8 mouse cellular contexts compared by ENCODE assay signal in the genomic region with DNA sequence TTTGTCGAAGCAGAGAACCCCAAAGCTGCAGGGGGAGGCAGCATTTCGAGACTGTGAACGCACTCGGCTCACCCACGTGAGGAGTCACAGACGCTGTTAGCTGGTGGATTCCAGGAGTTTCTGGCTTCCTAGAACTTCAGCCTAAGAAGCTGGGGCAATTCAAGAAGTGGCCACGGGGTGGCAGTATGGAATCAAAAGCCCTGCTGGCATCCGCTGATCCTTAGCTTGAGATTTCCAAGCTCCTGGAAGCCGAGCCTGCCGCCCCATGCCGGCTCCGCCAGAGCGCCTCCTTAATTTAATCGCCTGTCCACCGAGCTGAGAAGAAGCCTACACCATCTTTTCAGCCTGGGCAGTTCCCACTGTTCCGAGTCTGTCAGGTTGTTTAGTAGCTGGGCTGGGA.
DNase-seq lines count a peak whose midpoint lies in the region; ATAC-seq and TF ChIP-seq lines count a peak whose summit lies in the region.

No protein-coding gene starts in this region.

- intact Hi-C loops in left cerebral cortex, adult 2 months (cut with DNase I), result loop anchor here (2.0 to 10.0 kb wide), 3 partner anchors 162 to 440 kb away; partner anchors contain the start of gene Afmid

- no peak overlapping the region for H3K4me3 ChIP-seq in cortical plate, adult 2 months (ENCODE audit: insufficient read depth, low read length)
- 0 out of 2 replicates have a peak overlapping the region, but pooled peaks have one; percentile 13 for H3K4me3 ChIP-seq in left cerebral cortex, adult 2 months

- TF ChIP-seq POLR2A in cortical plate, adult 2 months (IDR thresholded peaks at IDR 0.05; ENCODE audit: extremely low read depth, insufficient read depth, low read length), result no peak

- peak; percentile 64 for ATAC-seq in megakaryocyte-erythroid progenitor cell, adult 5-6 weeks (replicated peaks; ENCODE audit: low FRiP score, low TSS enrichment, poor library complexity, severe bottlenecking)

- no peak overlapping the region for H3K27ac ChIP-seq in cortical plate, adult 2 months (ENCODE audit: insufficient read depth, low read length)
- no peak overlapping the region for H3K27ac ChIP-seq in left cerebral cortex, adult 2 months

- H3K4me1 ChIP-seq in cortical plate, adult 2 months (ENCODE audit: control insufficient read depth, insufficient read depth, low read length), result no peaks in the 10 kb centered on the region

- peak; percentile 85 for TF ChIP-seq CTCF in cortical plate, adult 2 months (IDR thresholded peaks at IDR 0.05; ENCODE audit: extremely low read depth, insufficient read depth, low read length)
- TF ChIP-seq CTCF in left cerebral cortex, adult 2 months (IDR thresholded peaks at IDR 0.05), result peak; percentile 96

- DNase-seq in adrenal gland, adult (ENCODE audit: inconsistent age in 2 of 2, low spot score in 1 of 2), result peak; percentile 89 to 97
- peak; percentile 93 for DNase-seq in gastrocnemius, postnatal 10 days
- DNase-seq in hindlimb bud, embryonic 11.5 days (ENCODE audit: extremely low spot score, low read depth, low spot score), result peak; percentile 93
- DNase-seq in left cerebral cortex, adult 2 months (ENCODE audit: extremely low spot score in 1 of 2, low spot score in 2 of 2), result peak; percentile 90 to 97
- peak; percentile 93 for DNase-seq in right cerebral cortex, postnatal 14 days
- peak; percentile 86 for DNase-seq in urinary bladder, postnatal 25 days (ENCODE audit: low spot score)
